Mouse (Mus musculus) megakaryocyte-erythroid progenitor cell, adult 5-6 weeks (primary cell): ENCODE data around the gene Keap1. TPM values are rescaled to one million over a fixed set of nuclear protein-coding genes. Genes with fewer than 3 reads are reported as not detected.

ENCODE experiments used
- total RNA-seq, 2 experiments: library from RNA; stranded (forward) in 1 of 2; stranded (reverse) in 1 of 2; fragments of 200-1000, 215-1000 nt in 1 of 2; fragments of >200 nt in 1 of 2; fragmentation: Nextera tagmentation in 1 of 2; gene quantifications; 2 replicates each; pipeline ENCODE4 v1.2.3; 2014 to 2017

Keap1 gene
- total RNA-seq, 2 experiments from 2014 or later: 25.3 to 32.7 TPM

Other genes starting within 250 kb of the Keap1 start
- 66.2 and 78.8 TPM in 2 replicates for gene Mrpl4, start 236.6 kb downstream of the Keap1 start, total RNA-seq (2014; fragmentation: Nextera tagmentation)
- gene Mrpl4, start 236.6 kb downstream of the Keap1 start, total RNA-seq (2017): 23.7 and 43.3 TPM in 2 replicates
- gene Icam1, start 223.4 kb downstream of the Keap1 start, total RNA-seq (2014; fragmentation: Nextera tagmentation): 1.9 and 3.4 TPM in 2 replicates
- 3.6 TPM in 2 replicates for gene Icam1, start 223.4 kb downstream of the Keap1 start, total RNA-seq (2017)
- gene Icam4, start 210.0 kb downstream of the Keap1 start, total RNA-seq (2014; fragmentation: Nextera tagmentation): 34.3 and 38.9 TPM in 2 replicates
- 16.3 and 40.0 TPM in 2 replicates for gene Icam4, start 210.0 kb downstream of the Keap1 start, total RNA-seq (2017)
- gene Icam5, start 207.3 kb downstream of the Keap1 start, total RNA-seq (2014; fragmentation: Nextera tagmentation): 1.1 and 1.2 TPM in 2 replicates
- 0.05 and 0.27 TPM in 2 replicates for gene Icam5, start 207.3 kb downstream of the Keap1 start, total RNA-seq (2017)
- gene Zglp1, start 172.3 kb downstream of the Keap1 start, total RNA-seq (2014; fragmentation: Nextera tagmentation): 10.2 TPM in 1 of 2 replicates, not detected in the other
- 1.7 TPM in 1 of 2 replicates, not detected in the other for gene Zglp1, start 172.3 kb downstream of the Keap1 start, total RNA-seq (2017)
- 4.5 TPM in 1 of 2 replicates, not detected in the other for gene Gm49373, start 166.3 kb downstream of the Keap1 start, total RNA-seq (2014; fragmentation: Nextera tagmentation)
- not detected in 2 replicates for gene Gm49373, start 166.3 kb downstream of the Keap1 start, total RNA-seq (2017)
- 66.9 and 79.7 TPM in 2 replicates for gene Fdx1l, start 165.7 kb downstream of the Keap1 start, total RNA-seq (2014; fragmentation: Nextera tagmentation)
- gene Fdx1l, start 165.7 kb downstream of the Keap1 start, total RNA-seq (2017): 60.6 and 70.5 TPM in 2 replicates
- 38.6 and 39.7 TPM in 2 replicates for gene Gm38431, start 147.4 kb downstream of the Keap1 start, total RNA-seq (2014; fragmentation: Nextera tagmentation)
- 5.9 and 15.6 TPM in 2 replicates for gene Gm38431, start 147.4 kb downstream of the Keap1 start, total RNA-seq (2017)
- gene Raver1, start 147.4 kb downstream of the Keap1 start, total RNA-seq (2014; fragmentation: Nextera tagmentation): 66.3 and 81.1 TPM in 2 replicates
- gene Raver1, start 147.4 kb downstream of the Keap1 start, total RNA-seq (2017): 12.9 and 16.8 TPM in 2 replicates
- gene Tyk2, start 108.1 kb downstream of the Keap1 start, total RNA-seq (2014; fragmentation: Nextera tagmentation): 24.9 and 40.0 TPM in 2 replicates
- 13.2 and 14.4 TPM in 2 replicates for gene Tyk2, start 108.1 kb downstream of the Keap1 start, total RNA-seq (2017)
- 182 and 193 TPM in 2 replicates for gene Cdc37, start 89.4 kb downstream of the Keap1 start, total RNA-seq (2014; fragmentation: Nextera tagmentation)
- 385 and 442 TPM in 2 replicates for gene Cdc37, start 89.4 kb downstream of the Keap1 start, total RNA-seq (2017)
- gene Pde4a, start 73.6 kb downstream of the Keap1 start, total RNA-seq (2014; fragmentation: Nextera tagmentation): 23.5 and 24.3 TPM in 2 replicates
- gene Pde4a, start 73.6 kb downstream of the Keap1 start, total RNA-seq (2017): 2.2 and 3.8 TPM in 2 replicates
- 0.59 TPM in 1 of 2 replicates, not detected in the other for gene S1pr5, start 9.1 kb upstream of the Keap1 start, total RNA-seq (2014; fragmentation: Nextera tagmentation)
- 1.1 TPM in 1 of 2 replicates, not detected in the other for gene S1pr5, start 9.1 kb upstream of the Keap1 start, total RNA-seq (2017)
- gene Atg4d, start 25.9 kb upstream of the Keap1 start, total RNA-seq (2014; fragmentation: Nextera tagmentation): 8.9 and 13.9 TPM in 2 replicates
- gene Atg4d, start 25.9 kb upstream of the Keap1 start, total RNA-seq (2017): 11.9 and 25.7 TPM in 2 replicates
- 50.7 and 81.7 TPM in 2 replicates for gene Kri1, start 48.6 kb upstream of the Keap1 start, total RNA-seq (2014; fragmentation: Nextera tagmentation)
- 55.3 and 86.3 TPM in 2 replicates for gene Kri1, start 48.6 kb upstream of the Keap1 start, total RNA-seq (2017)
- gene Cdkn2d, start 52.0 kb upstream of the Keap1 start, total RNA-seq (2014; fragmentation: Nextera tagmentation): 5.7 and 7.4 TPM in 2 replicates
- 8.5 and 11.3 TPM in 2 replicates for gene Cdkn2d, start 52.0 kb upstream of the Keap1 start, total RNA-seq (2017)
- 0.42 TPM in 1 of 2 replicates, not detected in the other for gene Ap1m2, start 73.0 kb upstream of the Keap1 start, total RNA-seq (2014; fragmentation: Nextera tagmentation)
- gene Ap1m2, start 73.0 kb upstream of the Keap1 start, total RNA-seq (2017): not detected in 2 replicates
- gene Slc44a2, start 81.3 kb upstream of the Keap1 start, total RNA-seq (2014; fragmentation: Nextera tagmentation): 25.8 and 30.7 TPM in 2 replicates
- 22.6 and 23.7 TPM in 2 replicates for gene Slc44a2, start 81.3 kb upstream of the Keap1 start, total RNA-seq (2017)
- 76.3 and 86.0 TPM in 2 replicates for gene Ilf3, start 128.5 kb upstream of the Keap1 start, total RNA-seq (2014; fragmentation: Nextera tagmentation)
- 67.3 and 88.4 TPM in 2 replicates for gene Ilf3, start 128.5 kb upstream of the Keap1 start, total RNA-seq (2017)
- 56.6 and 56.8 TPM in 2 replicates for gene Qtrt1, start 172.5 kb upstream of the Keap1 start, total RNA-seq (2014; fragmentation: Nextera tagmentation)
- 23.5 and 36.1 TPM in 2 replicates for gene Qtrt1, start 172.5 kb upstream of the Keap1 start, total RNA-seq (2017)
- 62.6 and 81.4 TPM in 2 replicates for gene Dnm2, start 185.5 kb upstream of the Keap1 start, total RNA-seq (2014; fragmentation: Nextera tagmentation)
- 58.7 and 63.8 TPM in 2 replicates for gene Dnm2, start 185.5 kb upstream of the Keap1 start, total RNA-seq (2017)